ENCODE assay signal across 8 mouse cellular contexts in genomic region chr10:121504973-121505911, GRCm38 (mm10). TPM values are rescaled to one million over a fixed set of nuclear protein-coding genes. Genes with fewer than 3 reads are reported as not detected.
DNase-seq lines count a peak whose midpoint lies in the region; ATAC-seq and TF ChIP-seq lines count a peak whose summit lies in the region.

No protein-coding gene starts in this region.

- peak overlapping the region; percentile 46 for H3K4me2 ChIP-seq in forebrain, embryonic 11.5 days (ENCODE audit: low read depth, low read length, severe bottlenecking)
- H3K4me2 ChIP-seq in heart, embryonic 13.5 days, result peak overlapping the region; percentile 78
- peak overlapping the region; percentile 74 for H3K4me2 ChIP-seq in kidney, embryonic 16.5 days (replicated peaks; ENCODE audit: low read depth, low read length)
- H3K4me2 ChIP-seq in midbrain, postnatal 0 days (ENCODE audit: low read depth, low read length, poor library complexity, severe bottlenecking), result peak overlapping the region; percentile 54

- no peaks in the 10 kb centered on the region for H3K79me2 ChIP-seq in liver, adult 2 months (ENCODE audit: control insufficient read depth, insufficient read depth, low read length)

- WGBS in forebrain, embryonic 11.5 days, result 34% methylated on average over 35 of the region's 35 CpGs
- 20% methylated on average over 35 of the region's 35 CpGs for WGBS in heart, embryonic 13.5 days
- WGBS in kidney, embryonic 16.5 days, result 25% methylated on average over 35 of the region's 35 CpGs
- WGBS in liver, adult 2 months, result 32% methylated on average over 35 of the region's 35 CpGs
- WGBS in midbrain, postnatal 0 days, result 21% methylated on average over 35 of the region's 35 CpGs

- peaks cover 12% of the 10 kb centered on the region; the same call in 1 of the 2 replicates for H3K4me1 ChIP-seq in forebrain, embryonic 11.5 days (replicated peaks; ENCODE audit: control insufficient read depth, insufficient read depth, low read length)
- peaks cover 33% of the 10 kb centered on the region for H3K4me1 ChIP-seq in heart, embryonic 13.5 days
- H3K4me1 ChIP-seq in kidney, embryonic 16.5 days (ENCODE audit: insufficient read depth, low read length), result peaks cover 39% of the 10 kb centered on the region
- H3K4me1 ChIP-seq in liver, adult 2 months (ENCODE audit: control insufficient read depth, insufficient read depth, low read length), result 0 out of 2 replicates have a peak, but pooled peaks cover 2% of the 10 kb centered on the region
- peaks cover 6% of the 10 kb centered on the region for H3K4me1 ChIP-seq in midbrain, postnatal 0 days (ENCODE audit: insufficient read depth, low read length)

- no peak for TF ChIP-seq CTCF in liver, adult 2 months (IDR thresholded peaks at IDR 0.05; ENCODE audit: low read depth, low read length)
- TF ChIP-seq CTCF in midbrain, postnatal 0 days (IDR thresholded peaks at IDR 0.05), result no peak

- no peaks in the 10 kb centered on the region for H3K36me3 ChIP-seq in forebrain, embryonic 11.5 days (ENCODE audit: control insufficient read depth, insufficient read depth, low read length)
- H3K36me3 ChIP-seq in heart, embryonic 13.5 days, result no peaks in the 10 kb centered on the region
- no peaks in the 10 kb centered on the region for H3K36me3 ChIP-seq in kidney, embryonic 16.5 days (ENCODE audit: insufficient read depth, low read length)
- H3K36me3 ChIP-seq in liver, adult 2 months (ENCODE audit: control insufficient read depth, insufficient read depth, low read length), result no peaks in the 10 kb centered on the region
- no peaks in the 10 kb centered on the region for H3K36me3 ChIP-seq in midbrain, postnatal 0 days (ENCODE audit: insufficient read depth, low read length)

- no peaks in the 10 kb centered on the region for H3K9me3 ChIP-seq in forebrain, embryonic 11.5 days (ENCODE audit: control insufficient read depth, low read length)
- no peaks in the 10 kb centered on the region for H3K9me3 ChIP-seq in heart, embryonic 13.5 days
- no peaks in the 10 kb centered on the region for H3K9me3 ChIP-seq in kidney, embryonic 16.5 days (ENCODE audit: low read length)
- H3K9me3 ChIP-seq in midbrain, postnatal 0 days (ENCODE audit: low read length), result no peaks in the 10 kb centered on the region

- H3K4me3 ChIP-seq in forebrain, embryonic 11.5 days (ENCODE audit: low read depth, low read length), result peak overlapping the region; percentile 26; the same call in 1 of the 2 replicates
- H3K4me3 ChIP-seq in heart, embryonic 13.5 days, result peak overlapping the region; percentile 61
- peak overlapping the region; percentile 46 for H3K4me3 ChIP-seq in kidney, embryonic 16.5 days (ENCODE audit: low read length)
- peak overlapping the region; percentile 23 for H3K4me3 ChIP-seq in liver, adult 2 months (ENCODE audit: insufficient read depth, low read depth, low read length)
- H3K4me3 ChIP-seq in midbrain, postnatal 0 days (ENCODE audit: low read depth, low read length), result peak overlapping the region; percentile 33

- H3K9ac ChIP-seq in forebrain, embryonic 11.5 days (ENCODE audit: low read length), result peak overlapping the region; percentile 56
- peak overlapping the region; percentile 79 for H3K9ac ChIP-seq in heart, embryonic 13.5 days
- H3K9ac ChIP-seq in kidney, embryonic 16.5 days (replicated peaks; ENCODE audit: low read length), result peak overlapping the region; percentile 66
- H3K9ac ChIP-seq in liver, adult 2 months (ENCODE audit: low read depth, low read length), result peak overlapping the region; percentile 36
- H3K9ac ChIP-seq in midbrain, postnatal 0 days (replicated peaks; ENCODE audit: low read length, poor library complexity, severe bottlenecking), result peak overlapping the region; percentile 44

- no peaks in the 10 kb centered on the region for H3K27me3 ChIP-seq in forebrain, embryonic 11.5 days (ENCODE audit: control insufficient read depth, insufficient read depth, low read length)
- H3K27me3 ChIP-seq in heart, embryonic 13.5 days (replicated peaks), result no peaks in the 10 kb centered on the region
- H3K27me3 ChIP-seq in kidney, embryonic 16.5 days (ENCODE audit: insufficient read depth, low read length), result no peaks in the 10 kb centered on the region
- H3K27me3 ChIP-seq in liver, adult 2 months (ENCODE audit: control insufficient read depth, insufficient read depth, low read length), result no peaks in the 10 kb centered on the region
- no peaks in the 10 kb centered on the region for H3K27me3 ChIP-seq in midbrain, postnatal 0 days (ENCODE audit: insufficient read depth, low read length)

- no peak for TF ChIP-seq POLR2A in liver, adult 2 months (IDR thresholded peaks at IDR 0.05; ENCODE audit: extremely low read depth, insufficient read depth, low read length)

- peak; percentile 63 for ATAC-seq in forebrain, embryonic 11.5 days (replicated peaks; ENCODE audit: low FRiP score)
- 0 out of 2 replicates have a peak, but pooled peaks have one; percentile 19 for ATAC-seq in heart, embryonic 13.5 days (ENCODE audit: extremely low read depth, insufficient number of reproducible peaks, low FRiP score, low TSS enrichment)
- ATAC-seq in kidney, embryonic 16.5 days (ENCODE audit: low FRiP score, low TSS enrichment), result peak; percentile 71
- ATAC-seq in midbrain, postnatal 0 days (ENCODE audit: low FRiP score), result peak; percentile 86

- no peak overlapping the region for H3K27ac ChIP-seq in forebrain, embryonic 11.5 days (ENCODE audit: low read depth, low read length)
- H3K27ac ChIP-seq in heart, embryonic 13.5 days (replicated peaks), result peak overlapping the region; percentile 69
- peak overlapping the region; percentile 71 for H3K27ac ChIP-seq in kidney, embryonic 16.5 days (ENCODE audit: low read length)
- H3K27ac ChIP-seq in liver, adult 2 months (replicated peaks; ENCODE audit: insufficient read depth, low read depth, low read length), result peak overlapping the region; percentile 24
- H3K27ac ChIP-seq in midbrain, postnatal 0 days (ENCODE audit: low read depth, low read length), result peak overlapping the region; percentile 71

- peak; percentile 74 for DNase-seq in B cell, adult 2 months
- DNase-seq in c-Kit-positive CD71-positive TER-119-positive erythroid progenitor cells, embryonic 14.5 days (ENCODE audit: low spot score), result peak; percentile 65
- DNase-seq in forebrain, embryonic 11.5 days (ENCODE audit: low spot score), result peak; percentile 76
- peak; percentile 76 for DNase-seq in liver, adult 2 months (ENCODE audit: extremely low read depth, low read depth, low spot score)
- DNase-seq in midbrain, postnatal 0 days (ENCODE audit: low spot score), result peak; percentile 95
- peak; percentile 85 to 86 for DNase-seq in spleen, postnatal 36 days (ENCODE audit: low spot score in 2 of 2)

RNA-seq across cellular contexts. Expression of gene Rassf3, which starts 29.1 kb away (rescaled TPM):
- 5.5 and 7.6 TPM in 2 replicates for polyA plus RNA-seq in forebrain, embryonic 11.5 days (2014; fragmentation: Nextera tagmentation; extraction: Ambion mirVana)
- polyA plus RNA-seq in heart, embryonic 13.5 days (2015; fragmentation: Nextera tagmentation; extraction: Ambion mirVana), result 15.2 and 19.2 TPM in 2 replicates
- 14.8 and 15.2 TPM in 2 replicates for polyA plus RNA-seq in kidney, embryonic 16.5 days (2015; fragmentation: Nextera tagmentation; extraction: Ambion mirVana)
- 13.4 and 18.7 TPM in 2 replicates for total RNA-seq in liver, adult 2 months (2014; rRNA removed)
- 20.0 and 22.2 TPM in 2 replicates for polyA plus RNA-seq in liver, adult 2 months (2012; rRNA removed)
- 5.8 and 6.0 TPM in 2 replicates for total RNA-seq in midbrain, postnatal 0 days (2014; rRNA removed)
- polyA plus RNA-seq in midbrain, postnatal 0 days (2015; fragmentation: Nextera tagmentation; extraction: Ambion mirVana), result 3.0 and 3.4 TPM in 2 replicates

Comparison
In these comparisons a context has a peak if more than half of its experiments do, and no peak if none do; other contexts are left out.
1. ATAC-seq: peak in every context shown above with its lines; median percentile 86 in midbrain, postnatal 0 days; 71 in kidney, embryonic 16.5 days; 63 in forebrain, embryonic 11.5 days; 19 in heart, embryonic 13.5 days.